Mouse (Mus musculus): ENCODE measurements around the gene Nek11.

GRCm38 (mm10) chr9:105302230-105302629 lies 93.1 kb downstream of the Nek11 start:
- TF ChIP-seq CTCF (IDR thresholded peaks at IDR 0.05; ENCODE audit: low read depth, low read length) (no peak), POLR2A (IDR thresholded peaks at IDR 0.05; ENCODE audit: extremely low read depth, insufficient read depth, low read length) (no peak)
